Mouse (Mus musculus) E14TG2a.4 (cell line): ENCODE measurements around the gene Ebf1.

Experiments used
- CTCF ChIP-seq: conservative IDR thresholded peaks from 2 replicates; pipeline ENCODE4 v1.5.1; 2014; ENCODE audit warnings: low read length
- NANOG ChIP-seq: IDR thresholded peaks from 2 replicates; pipeline ENCODE4 v1.6.1; 2014; ENCODE audit warnings: borderline replicate concordance, low read length, mixed read lengths
- POU5F1 ChIP-seq: IDR thresholded peaks from 2 replicates; pipeline ENCODE4 v1.6.1; 2014; ENCODE audit warnings: low read length, borderline replicate concordance

GRCm38 (mm10) chr11:44953863-44954262 lies 336.7 kb downstream of the Ebf1 start:
- TF ChIP-seq CTCF (no peak), NANOG (no peak), POU5F1 (no peak)
